Mouse (Mus musculus): ENCODE data around the gene Ostm1.

GRCm38 (mm10) chr10:42693482-42693881 is 109.9 kb downstream of the Ostm1 start:
- TF ChIP-seq TAL1 (IDR thresholded peaks at IDR 0.05; ENCODE audit: low read length), result no peak
- no peak for TF ChIP-seq GATA1 (IDR thresholded peaks at IDR 0.05; ENCODE audit: low read length)
